ENCODE assay signal across 18 mouse cellular contexts in genomic region chr8:124323356-124323755, GRCm38 (mm10).
DNase-seq lines count a peak whose midpoint lies in the region; ATAC-seq lines count a peak whose summit lies in the region.
"Had no signal": no experiment of that assay in that cellular context is flagged by ENCODE, and none has a peak within 500 bp of the region (broad histone marks: within the 10 kb centered on the region; RNA-seq: fewer than 3 reads in every experiment).

No protein-coding gene starts in this region.

- no peaks in the 10 kb centered on the region for H3K9me3 ChIP-seq in lung, embryonic 16.5 days (ENCODE audit: control insufficient read depth, low read length)
- H3K9me3 ChIP-seq: forebrain, embryonic 10.5 days; intestine, embryonic 15.5 days; megakaryocyte, embryonic 14.5 days; neural tube, embryonic 15.5 days had no signal

- no peak overlapping the region for H3K9ac ChIP-seq in lung, embryonic 16.5 days (ENCODE audit: low read length)
- H3K9ac ChIP-seq: intestine, embryonic 15.5 days; neural tube, embryonic 15.5 days had no signal

- no peak overlapping the region for H3K4me3 ChIP-seq in lung, embryonic 16.5 days (ENCODE audit: low read length)
- H3K4me3 ChIP-seq: forebrain, embryonic 10.5 days; intestine, embryonic 15.5 days; megakaryocyte, embryonic 14.5 days; neural tube, embryonic 15.5 days had no signal

- no peaks in the 10 kb centered on the region for H3K27me3 ChIP-seq in lung, embryonic 16.5 days (ENCODE audit: control insufficient read depth, insufficient read depth, low read depth, low read length)
- H3K27me3 ChIP-seq: intestine, embryonic 15.5 days; megakaryocyte, embryonic 14.5 days; neural tube, embryonic 15.5 days had no signal

- peak; percentile 54 to 66 for DNase-seq in heart, postnatal 10 days
- no peak for DNase-seq in heart, postnatal 25 days (ENCODE audit: low spot score)
- no peak for DNase-seq in lung, postnatal 14 days
- DNase-seq in left cerebral cortex, adult 9 months (ENCODE audit: low spot score in 2 of 2), result peak; percentile 33 to 69
- DNase-seq in right cerebral cortex, postnatal 25 days, result peak; percentile 38
- DNase-seq in cerebellum, postnatal 25 days, result no peak
- DNase-seq in cerebellum, adult 9-11 months, result no peak
- DNase-seq: adrenal gland, adult 2 months; cerebellum, adult 18-20 months; kidney, postnatal 14 days; liver; lung, adult 18-20 months; thymus, postnatal 14 days had no signal

- H3K4me1 ChIP-seq in lung, embryonic 16.5 days (replicated peaks; ENCODE audit: control insufficient read depth, insufficient read depth, low read length), result 0 out of 2 replicates have a peak, but pooled peaks cover 5% of the 10 kb centered on the region

- H3K4me2 ChIP-seq in lung, embryonic 16.5 days (ENCODE audit: low read depth, low read length), result no peak overlapping the region
- H3K4me2 ChIP-seq: intestine, embryonic 15.5 days; neural tube, embryonic 15.5 days had no signal

- ATAC-seq in lung, embryonic 16.5 days (ENCODE audit: low read depth), result 0 out of 2 replicates have a peak, but pooled peaks have one; percentile 23
- ATAC-seq: intestine, embryonic 15.5 days had no signal

- intact Hi-C loops in heart, postnatal 10 days (cut with DNase I), result no loop called here
- intact Hi-C loops in heart, postnatal 25 days (cut with DNase I), result no loop called here

- H3K36me3 ChIP-seq in lung, embryonic 16.5 days (ENCODE audit: control insufficient read depth, insufficient read depth, low read length), result peaks cover 10% of the 10 kb centered on the region

- H3K27ac ChIP-seq in lung, embryonic 16.5 days (ENCODE audit: low read length), result no peak overlapping the region
- H3K27ac ChIP-seq: forebrain, embryonic 10.5 days; intestine, embryonic 15.5 days; neural tube, embryonic 15.5 days had no signal

- 82% methylated on average over 14 of the region's 14 CpGs for WGBS in lung, embryonic 16.5 days

Comparison
In these comparisons a context has a peak if more than half of its experiments do, and no peak if none do; other contexts are left out.
1. DNase-seq: peak in heart, postnatal 10 days (2 of 2), left cerebral cortex, adult 9 months (2 of 2) and right cerebral cortex, postnatal 25 days (single experiment); none in heart, postnatal 25 days (single experiment), lung, postnatal 14 days (single experiment), cerebellum, postnatal 25 days (0 of 2) and cerebellum, adult 9-11 months (single experiment).